Mouse (Mus musculus) yolk sac, embryonic 10.5 days (tissue): ENCODE results near the gene Fuca1.

Source experiments
- DNase-seq: peaks from one replicate; pipeline ENCODE4 v3.0.0-alpha.2; 2017; ENCODE audit warnings: low spot score

Gene Fuca1

DNA sequence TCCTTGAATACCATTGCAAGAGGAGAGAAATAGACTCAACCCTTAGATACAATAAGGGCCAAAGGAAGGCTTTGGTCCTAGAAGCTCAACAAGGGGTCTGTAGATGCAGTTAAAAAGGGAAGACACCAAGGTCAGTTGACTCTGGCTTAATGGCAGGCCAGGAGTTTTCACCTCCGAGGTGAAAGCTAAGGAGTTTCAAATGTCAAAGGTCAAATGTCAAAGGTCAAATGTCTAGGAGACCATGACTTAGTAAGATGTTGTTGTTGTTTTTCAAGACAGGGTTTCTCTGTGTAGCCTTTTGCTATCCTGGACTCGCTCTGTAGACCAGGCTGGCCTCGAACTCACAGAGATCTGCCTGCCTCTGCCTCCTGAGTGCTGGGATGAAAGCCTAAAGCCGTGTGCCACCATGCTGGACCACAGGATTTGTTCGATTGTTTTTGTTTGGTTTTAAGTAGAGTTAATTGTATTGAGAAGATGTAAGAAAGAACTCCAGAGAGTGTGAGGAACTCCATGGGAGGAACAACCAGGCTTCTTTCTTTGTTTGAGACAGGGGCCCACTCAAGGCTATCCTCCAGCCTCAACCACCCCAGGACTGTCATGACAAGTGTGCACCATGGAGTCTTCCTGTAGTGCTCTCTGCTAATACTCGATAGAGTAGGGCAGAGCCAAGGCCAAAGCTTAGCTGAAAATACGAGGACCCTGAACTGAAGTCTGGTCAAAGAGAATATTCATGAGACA lies 31.2 kb upstream of the Fuca1 start:
- DNase-seq: no peak

DNA sequence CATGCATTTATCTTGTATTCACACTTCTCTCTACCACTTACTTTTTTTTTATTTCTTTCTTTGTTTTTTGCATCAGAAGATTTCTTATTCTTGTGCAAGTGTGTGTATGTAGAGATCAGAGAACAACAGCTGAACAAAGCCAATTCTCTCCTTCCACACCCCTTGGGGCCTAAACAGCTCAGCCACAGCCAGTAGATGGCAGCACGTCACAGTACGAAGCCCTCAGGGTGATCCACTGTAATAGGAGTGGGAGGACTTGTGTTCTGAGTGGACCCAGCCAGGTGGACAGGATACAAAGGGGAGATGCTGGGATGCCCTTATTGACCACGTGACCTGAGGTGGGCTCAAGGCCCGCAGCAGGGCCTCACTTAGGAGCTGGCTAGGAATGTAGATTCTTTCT lies 30.7 kb upstream of the Fuca1 start:
- peak; percentile 50 for DNase-seq

DNA sequence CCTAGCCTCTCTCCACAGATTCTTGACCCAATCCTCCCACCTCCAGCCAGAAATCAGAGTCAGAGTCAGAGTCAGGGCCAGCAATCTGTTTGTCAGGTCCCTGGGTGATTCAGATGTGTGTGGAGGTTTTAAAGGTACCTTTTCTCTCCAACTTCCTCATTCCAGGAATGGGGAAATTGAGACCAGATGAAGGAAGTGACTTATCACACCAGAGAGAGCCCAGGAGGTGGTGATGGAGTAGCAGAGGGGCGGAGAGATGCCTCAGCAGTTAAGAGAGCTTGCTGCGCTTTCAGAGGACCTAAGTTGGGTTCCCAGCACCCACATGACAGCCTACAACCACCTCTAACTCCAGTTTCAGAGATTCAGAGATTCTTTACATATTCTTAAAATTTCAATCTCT lies 29.0 kb upstream of the Fuca1 start:
- no peak for DNase-seq

DNA sequence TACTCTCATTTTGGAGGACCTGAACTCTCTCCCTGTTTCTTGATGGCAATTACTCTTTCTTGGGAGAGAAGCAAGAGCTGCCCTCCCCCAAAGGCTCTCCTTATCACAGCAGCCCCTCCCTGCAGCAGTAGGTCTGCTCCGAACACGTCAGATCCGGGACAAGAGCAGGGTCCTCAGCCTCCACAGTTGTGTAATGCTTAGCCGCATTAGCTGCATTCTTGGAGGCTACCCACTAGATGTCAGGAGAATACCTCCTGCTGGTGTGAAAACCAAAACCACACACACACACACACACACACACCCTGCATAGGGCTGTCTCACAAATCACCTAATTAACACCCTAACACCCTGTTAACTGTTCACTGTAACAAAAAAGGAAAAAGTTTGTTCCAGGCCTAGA lies 27.7 kb upstream of the Fuca1 start:
- no peak for DNase-seq

DNA sequence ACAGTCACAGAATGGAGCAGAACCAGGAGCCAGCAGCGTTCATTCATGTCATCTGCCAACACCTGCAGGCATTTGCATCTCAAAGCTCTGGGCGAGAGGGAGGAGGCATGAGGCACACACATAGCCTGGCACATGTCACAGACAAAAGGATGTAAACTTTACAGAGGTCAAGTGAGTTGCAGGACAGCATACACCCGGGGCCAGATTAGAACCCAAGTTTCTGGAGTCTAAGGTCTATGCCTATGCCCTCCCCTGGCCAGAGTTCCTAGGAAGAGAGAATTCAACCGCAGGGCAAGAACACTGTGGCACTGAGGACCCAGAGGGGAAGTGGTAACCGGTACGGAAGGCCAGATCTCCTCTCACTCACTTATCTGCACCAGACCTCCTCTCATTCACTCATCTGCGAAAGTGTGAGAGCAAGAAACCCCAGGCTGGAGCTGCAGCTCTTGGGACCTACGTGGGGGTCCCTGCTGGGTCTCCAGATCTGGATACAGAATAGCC lies 25.4 kb upstream of the Fuca1 start, which contains the start of gene Cnr2:
Cnr2 (plus strand) TSS at position 324 of the 501 bp plus-strand sequence.
- no peak for DNase-seq

DNA sequence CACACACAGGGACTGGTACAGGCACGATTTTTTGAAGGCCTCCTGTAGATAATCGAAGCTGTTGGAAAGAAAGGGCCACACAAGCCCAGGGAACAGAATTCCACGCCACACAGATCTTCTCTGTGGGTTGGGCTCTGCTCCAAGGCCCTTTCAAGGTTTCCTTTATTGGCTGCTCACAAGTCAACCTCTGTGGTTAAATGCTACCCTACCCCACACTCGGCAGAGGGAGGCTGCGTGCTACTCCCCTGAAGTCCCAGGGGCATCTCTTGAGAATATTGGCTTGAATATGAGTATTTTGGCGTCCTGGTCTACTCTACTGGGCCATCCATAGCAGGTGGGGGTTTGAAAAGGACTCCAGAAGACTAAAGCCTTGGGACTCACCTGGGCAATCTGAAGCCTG lies 24.4 kb upstream of the Fuca1 start:
- DNase-seq: no peak

DNA sequence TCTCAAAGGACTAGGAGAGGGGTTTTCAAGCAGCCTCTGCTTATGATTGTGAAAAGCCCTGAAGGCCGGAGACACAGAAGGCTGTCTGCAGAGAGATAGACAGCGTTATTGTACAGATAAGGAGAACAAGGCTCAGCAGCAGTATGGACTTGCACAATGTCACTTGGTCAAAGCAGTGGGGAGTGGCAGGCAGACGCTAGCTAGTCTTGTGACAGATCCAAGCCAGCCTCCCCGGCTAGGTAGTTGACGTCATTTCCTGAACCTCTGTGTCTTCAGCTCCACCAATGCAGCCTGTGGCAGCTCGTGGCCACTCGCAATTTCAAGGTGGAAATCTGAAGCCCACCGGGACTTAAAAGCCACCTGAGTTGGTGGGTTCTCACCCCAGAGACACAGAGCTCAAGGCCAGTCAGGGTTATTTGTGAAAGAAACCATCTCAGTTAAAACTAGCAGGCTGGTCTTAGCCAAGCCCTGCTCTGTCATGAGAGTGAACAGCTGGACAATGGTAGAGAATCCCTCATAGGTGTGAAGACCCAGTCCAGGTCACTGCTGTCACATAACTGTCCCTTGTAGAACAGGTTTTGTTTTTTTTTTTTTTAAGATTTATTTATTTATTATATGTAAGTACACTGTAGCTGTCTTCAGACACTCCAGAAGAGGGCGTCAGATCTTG lies 22.0 kb upstream of the Fuca1 start:
- peak; percentile 83 for DNase-seq

DNA sequence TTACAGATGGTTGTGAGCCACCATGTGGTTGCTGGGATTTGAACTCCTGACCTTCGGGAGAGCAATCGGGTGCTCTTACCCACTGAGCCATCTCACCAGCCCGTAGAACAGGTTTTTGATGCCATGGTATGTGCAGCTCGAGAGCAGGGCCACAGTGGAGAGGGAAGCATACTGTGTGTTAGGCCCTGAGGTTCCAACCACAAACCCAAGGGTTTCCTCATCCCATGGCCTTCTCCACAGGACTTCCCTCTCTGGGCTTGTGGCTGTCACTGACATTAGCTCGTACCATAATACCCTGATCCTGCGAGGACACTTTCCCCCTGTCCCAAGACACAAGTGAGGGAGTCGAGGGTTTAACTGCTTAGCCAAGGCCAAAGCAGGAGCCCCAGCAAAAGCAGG lies 21.5 kb upstream of the Fuca1 start:
- no peak for DNase-seq

DNA sequence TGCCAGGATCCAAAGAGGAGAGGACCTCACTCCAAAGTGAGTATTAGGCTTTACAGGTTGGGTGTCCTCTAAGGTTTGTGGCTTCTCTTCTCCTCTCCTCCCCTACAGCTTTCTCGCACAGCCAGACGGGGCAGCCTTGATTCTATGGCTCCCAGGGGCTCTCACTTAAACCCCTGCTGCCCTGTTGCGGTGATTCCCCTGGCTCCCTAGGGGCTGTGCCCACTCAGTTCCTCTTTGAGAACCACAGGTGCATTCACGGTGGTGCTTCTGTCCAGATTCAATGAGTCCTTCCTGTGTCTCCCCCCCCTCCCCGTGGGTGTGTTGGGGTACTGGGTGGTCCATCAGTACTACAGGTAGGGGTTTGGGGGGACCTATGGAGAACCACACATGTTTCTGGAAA lies 20.5 kb upstream of the Fuca1 start:
- DNase-seq: no peak

DNA sequence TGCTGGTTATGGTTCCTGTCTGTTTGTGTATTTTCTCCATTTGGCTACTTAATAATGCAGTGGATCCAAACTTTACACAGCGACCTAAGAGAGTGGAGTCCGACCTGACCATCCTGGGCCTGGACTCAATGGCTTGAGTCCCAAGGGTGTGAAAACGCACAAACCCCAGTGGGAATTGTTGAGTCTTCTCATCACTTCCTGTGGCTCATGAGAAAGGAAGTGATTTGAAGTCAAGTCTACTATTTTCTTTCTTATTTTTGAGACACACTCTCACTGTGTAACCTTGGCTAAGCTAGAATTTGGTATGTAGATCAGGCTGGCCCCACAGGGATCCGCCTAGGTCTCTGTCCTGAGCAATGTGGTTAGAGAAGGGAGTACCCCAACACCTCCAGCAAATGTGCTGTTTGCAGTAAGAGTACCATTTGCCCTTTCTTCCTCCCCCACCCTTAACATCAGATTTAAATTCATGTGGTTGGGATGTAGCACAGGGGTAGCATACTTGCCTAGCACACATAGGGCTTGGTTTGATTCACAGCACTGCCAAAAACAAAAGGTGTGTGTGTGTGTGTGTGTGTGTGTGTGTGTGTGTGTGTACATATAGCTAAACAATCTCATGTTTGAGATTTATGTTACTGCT lies 17.8 kb upstream of the Fuca1 start:
- no peak for DNase-seq

DNA sequence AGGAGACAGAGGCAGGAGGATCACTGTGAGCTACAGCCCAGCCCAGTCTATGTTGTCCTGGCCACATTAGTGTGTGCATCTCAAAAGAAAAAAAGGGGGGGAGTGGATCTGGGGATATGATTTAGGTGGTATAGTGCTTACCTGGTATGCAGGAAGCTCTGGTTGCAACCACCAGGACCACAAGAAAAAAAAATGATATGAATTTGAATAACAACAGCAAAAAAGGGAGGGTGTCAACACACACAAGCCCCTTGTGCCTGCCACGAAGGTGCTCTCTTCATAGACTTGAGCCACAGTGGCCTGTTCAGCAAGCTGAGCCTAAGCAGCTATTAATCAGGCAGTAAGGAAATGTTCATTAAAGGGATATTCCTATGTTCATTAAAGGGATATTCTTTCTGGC lies 15.7 kb upstream of the Fuca1 start:
- no peak for DNase-seq

DNA sequence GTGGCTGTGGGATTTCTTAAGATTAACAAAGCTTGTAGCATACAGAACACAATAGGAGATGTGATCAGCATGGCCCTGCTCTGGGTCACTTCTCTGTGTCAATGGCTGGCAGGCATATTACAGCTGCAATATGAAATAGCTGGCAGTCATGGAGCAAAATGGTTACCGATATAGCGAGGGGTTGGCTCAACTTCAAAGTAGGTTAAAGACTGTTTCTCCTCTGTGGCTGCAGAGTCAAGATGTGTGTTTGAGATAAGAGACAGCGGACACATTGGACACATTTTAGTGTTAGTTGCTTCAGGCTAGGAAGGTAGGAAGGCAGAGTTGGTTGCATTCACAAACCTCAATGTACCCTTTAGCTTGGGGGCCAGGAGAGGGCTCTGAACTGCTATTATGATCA lies 13.9 kb upstream of the Fuca1 start:
- DNase-seq: no peak

DNA sequence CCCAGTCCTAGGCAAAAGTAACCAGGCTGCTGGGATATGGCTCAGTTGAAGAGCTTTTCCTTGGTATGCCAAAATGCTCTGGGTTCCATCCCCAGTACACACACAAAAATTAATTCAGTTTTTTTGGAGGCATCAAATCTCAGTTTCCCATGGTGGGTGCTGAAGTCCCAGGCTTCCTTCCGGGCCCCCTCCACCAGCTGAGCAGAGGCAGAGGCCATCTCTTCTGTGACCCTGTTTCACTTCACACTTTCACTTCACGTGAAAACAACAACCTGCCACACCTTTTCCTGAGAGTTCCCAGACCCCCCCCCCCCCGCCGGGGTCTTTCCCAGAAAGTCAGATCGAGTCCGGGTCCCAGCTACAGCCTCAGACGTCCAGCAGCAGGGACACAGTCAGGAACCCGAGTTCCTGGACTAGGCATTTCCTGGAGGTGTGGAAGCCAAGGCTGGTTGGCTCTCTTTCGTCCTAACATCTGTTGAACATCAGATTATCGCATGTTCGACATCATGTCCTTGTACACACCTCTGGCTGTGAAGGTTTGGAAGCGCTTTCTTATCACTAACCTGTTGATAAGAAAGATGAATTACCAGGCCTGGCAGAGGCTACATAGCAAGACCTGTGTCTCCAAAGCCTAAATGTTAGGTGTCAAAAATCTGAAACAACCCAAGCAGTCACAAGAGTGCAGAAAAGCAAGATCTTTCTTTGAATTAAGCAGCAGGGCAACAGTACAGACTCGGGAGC lies 11.0 kb upstream of the Fuca1 start:
- no peak for DNase-seq

DNA sequence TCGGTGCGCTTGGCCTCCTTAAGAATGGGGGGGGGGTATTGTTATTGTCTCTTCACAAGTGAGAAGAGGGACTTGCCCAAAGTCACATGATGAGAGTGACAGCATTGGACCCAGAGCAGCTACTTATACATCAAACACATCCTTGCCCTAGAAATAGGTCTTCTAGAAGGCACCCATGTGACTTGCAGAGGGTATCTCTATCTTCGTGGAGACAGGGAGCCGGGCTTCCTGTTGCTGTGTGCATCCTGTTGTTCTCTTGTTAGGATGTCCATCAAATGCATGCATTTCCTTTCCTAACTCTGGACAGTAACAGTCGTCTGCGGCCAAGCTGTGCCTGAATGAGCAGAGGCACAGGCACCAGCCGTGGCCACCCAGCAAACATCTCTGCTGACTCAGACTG lies 9.0 kb upstream of the Fuca1 start:
- DNase-seq: no peak

DNA sequence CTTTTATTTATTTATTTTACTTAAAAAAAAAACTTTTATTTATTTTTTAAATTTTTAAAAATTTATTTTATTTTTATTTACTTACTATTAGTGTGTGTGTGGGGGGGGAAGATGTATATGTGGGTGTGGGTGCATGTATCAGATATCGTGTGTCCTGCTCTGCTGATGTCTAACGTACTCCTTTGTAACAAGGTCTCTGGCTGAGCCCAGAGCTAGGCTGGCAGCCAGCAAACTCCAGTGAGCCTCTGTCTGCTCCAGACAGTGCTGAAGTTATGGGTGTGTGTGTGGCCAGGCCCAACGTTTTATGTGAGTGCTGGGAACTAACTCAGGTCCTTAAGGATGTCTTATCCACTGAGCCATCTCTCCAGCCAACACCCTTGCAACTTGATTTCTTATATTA lies 8.4 kb upstream of the Fuca1 start:
- no peak for DNase-seq

DNA sequence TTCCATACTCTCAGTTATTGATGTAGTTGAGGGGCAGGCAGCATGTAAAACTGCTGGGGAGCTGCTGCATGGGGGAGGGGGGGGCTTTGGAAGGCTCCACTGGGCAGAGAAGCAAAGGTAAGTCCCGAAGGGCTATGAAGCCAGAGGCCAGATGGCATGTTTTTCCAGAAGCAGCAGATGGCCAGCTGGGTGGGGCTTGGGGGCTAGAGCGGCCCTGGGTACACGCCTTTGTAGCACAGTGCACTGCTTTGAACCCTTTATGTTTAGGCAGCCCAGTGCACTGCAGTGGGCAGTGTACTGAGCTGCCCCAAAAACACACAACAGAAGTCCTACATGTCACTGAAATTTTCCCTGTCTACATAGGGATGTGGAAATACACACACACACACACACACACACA lies 7.7 kb upstream of the Fuca1 start:
- no peak for DNase-seq

DNA sequence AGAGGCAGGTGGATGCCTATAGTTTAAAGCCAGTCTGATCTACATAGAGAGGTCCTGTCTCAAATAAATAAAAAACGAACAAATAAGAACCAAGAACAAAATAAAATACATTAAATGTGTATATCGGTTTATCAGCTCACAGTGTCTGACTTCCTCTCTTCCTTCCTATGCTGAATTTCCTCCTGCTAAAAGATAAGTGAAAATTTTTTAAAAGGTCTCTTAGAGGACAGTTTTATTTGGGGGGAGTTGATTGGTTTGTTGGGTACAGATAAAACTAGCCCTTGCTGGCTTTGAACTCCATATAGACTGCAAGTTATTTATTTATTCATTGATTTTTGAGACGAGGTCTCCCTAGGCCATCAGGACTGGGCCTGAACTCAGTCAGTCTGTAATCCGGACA lies 7.1 kb upstream of the Fuca1 start:
- DNase-seq: no peak

DNA sequence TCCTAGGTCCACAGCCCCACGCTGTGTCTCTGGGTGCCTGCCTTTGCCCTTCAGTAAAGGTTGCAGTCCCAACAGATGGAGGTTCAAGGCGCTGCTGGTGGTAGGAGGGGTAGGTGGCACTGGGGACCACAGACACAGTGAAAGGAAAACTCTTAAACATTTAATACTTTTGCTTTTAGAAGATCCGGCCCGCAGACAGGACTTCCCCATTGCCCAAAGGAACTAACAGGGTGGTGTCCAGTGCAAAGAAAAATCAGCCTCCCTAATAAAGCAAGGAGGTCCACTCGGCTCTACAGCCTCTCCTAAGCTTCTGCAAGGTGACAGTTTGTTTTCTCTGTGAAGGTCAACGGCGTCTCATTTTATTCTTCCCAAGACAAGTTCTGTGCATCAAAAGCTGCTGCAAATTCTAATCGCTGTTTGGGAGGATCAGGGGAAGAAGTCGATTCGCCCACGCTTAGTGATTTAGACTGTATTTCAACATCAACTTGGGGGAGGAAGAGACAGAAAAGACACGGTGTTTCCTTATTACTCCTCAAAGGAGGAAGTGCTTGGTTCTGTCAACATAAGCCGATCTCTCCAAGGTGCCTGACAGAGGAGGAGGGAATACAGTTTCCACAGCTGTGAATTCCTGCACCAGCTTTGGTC lies 1.8 kb upstream of the Fuca1 start:
- DNase-seq: no peak

DNA sequence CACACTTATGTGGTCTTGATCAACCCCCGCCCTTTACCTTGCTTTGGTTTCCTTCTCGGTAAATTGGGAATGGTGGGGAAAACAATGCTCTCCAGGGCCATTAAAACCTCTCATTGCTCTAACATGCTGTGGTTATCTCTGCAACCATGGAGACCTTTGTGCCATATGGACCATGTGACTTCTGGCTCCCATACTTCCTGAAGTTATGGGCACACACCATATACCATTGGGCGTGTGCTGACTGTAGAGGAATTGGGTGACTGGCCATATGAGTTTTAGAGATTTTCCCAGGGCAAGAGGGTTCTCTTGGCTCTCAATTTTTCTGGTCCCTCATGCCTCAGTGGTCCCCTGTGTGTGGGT lies 1.3 kb upstream of the Fuca1 start:
- no peak for DNase-seq

DNA sequence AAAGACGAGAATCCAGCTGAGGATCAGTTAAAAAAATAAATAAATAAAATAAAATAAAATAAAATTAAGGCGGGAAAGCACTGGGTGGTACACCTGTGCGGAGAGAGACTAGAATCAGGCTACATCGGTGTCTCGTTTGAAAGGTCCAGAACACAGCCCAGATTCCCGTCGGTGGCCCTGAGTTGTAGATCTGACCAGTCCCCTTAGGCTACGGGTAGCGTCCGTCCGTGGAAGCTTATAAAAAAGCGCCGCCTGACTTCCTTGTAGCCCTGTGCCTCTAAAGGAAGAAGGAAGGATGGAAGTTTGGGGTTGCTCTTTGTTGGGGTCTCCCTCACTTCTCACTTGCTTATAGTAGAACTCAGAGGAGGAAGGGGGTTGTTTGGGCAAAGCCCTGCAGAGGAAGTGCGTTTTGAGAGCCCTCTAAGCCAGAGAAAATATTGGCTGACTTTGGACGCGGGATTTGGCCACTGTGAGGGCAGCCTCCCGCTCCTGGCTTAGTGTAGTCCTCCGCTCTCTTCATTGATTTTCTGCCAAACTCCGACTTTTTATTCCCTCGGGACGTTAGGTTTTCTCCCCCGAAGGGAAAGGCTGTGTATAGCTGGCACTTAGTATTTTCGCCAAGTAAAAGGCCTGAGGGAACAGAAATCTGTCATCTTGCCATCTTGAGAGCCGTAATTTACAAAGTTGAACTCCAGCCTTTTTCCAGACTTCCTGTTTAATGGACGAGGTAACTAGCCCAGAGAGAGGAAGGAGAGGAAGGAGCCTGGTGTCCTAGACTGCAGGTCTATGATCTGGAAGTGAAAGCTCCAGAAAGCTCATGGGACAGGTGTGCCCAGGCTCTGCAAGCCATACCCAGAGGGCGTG lies 954 bp downstream of the Fuca1 start:
- peak; percentile 27 for DNase-seq

DNA sequence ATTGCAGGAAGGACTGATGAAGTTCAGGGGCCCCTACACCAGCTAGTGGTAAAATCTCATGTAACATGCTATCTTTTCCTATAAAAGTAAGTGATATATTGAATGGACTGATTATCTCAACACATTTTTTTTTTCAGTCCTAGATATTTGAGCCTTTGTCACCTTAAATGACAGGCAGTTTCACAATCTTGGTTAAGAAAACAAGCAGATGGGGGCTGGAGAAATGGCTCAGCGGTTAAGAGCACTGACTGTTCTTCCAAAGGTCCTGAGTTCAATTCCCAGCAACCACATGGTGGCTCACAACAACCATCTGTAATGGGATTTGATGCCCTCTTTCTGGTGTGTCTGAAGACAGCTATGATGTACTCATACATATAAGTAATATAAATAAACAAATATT lies 1.7 kb downstream of the Fuca1 start:
- no peak for DNase-seq
